Mouse (Mus musculus): Measurements from ENCODE around the gene Kank1.

The Kank1 gene

DNA sequence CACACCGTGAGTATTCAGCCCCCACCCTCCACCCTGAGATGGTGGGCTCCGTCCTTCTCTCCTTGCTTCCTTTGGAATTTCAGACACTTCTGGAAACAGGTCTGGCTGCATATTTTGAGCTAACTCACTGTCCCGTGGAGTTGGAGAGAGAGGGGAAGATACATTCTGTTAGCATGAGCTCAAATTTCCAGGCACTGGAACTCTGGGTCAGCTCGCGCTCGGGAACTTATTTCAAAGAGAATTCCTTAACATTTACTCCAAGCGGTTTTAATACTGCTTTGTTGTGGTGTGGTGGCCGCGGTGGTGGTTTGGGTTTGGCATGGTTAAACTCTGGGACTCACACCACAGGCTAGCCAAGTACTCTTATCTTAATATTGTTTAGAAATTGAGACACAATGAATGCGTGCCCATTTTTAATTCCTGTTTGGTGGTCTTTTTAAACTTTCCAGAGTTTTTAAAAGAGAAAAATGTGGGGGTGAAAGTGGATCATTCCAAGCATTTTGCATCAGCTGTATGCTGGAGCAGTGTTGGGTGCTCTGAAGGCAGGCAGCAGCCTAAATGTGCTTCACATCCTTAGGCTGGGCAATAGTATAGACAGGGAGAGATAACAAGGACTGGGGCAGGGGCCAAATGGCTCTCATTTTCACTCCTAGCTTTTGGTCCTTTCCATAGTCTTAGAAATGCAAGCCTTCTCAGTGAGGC is 170.6 kb downstream of the Kank1 start:
- peak; percentile 25 to 40 for DNase-seq

DNA sequence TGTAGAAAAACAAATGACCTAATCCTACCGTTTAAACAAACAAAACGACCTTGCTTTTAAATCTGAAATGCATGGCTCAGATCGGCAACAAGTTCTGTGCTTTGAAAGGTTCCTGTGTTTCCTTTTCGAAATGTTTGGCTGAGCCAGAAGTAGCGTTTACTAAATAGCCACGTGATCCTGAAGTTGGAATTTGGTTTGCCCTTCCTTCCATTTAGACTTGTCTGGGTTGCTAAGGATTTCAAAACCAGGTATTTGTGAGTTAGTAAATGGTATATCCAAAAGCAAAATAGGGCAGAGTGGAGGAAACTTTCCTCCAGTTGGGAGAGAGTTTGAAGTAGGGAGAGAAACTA is 171.1 kb downstream of the Kank1 start:
- peak; percentile 30 to 62 for DNase-seq

GRCm38 (mm10) chr19:25409239-25409638 is 172.5 kb downstream of the Kank1 start:
- DNase-seq = no peak

- no peak for DNase-seq
These were observed 174.6 kb downstream of the Kank1 start for GRCm38 (mm10) chr19:25411353-25411752.

DNA sequence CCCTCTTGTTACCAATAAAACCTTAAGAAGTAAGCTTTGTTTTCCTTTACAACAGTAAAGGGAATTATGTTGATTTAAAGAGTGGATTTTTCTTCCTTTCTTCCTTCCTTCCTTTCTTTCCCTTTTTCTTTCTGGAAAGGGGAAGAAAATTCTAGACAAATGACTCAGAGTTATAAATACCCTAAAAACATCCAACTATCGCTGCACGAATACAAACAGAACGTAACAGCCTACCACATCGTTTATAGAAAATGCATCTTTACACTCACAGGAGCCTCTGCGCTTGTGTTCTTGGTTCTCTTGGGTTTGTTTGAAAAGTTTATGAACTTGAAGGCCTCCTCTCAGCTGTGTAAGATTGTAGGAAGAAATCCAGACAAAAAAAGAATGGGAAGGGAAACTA is 178.7 kb downstream of the Kank1 start:
- no peak for DNase-seq

GRCm38 (mm10) chr19:25417671-25418070 is 180.9 kb downstream of the Kank1 start:
- DNase-seq = peak; percentile 49 to 64

GRCm38 (mm10) chr19:25419983-25420382 is 183.2 kb downstream of the Kank1 start:
- DNase-seq = no peak

GRCm38 (mm10) chr19:25422096-25422495 is 185.3 kb downstream of the Kank1 start:
- peak; percentile 82 to 91 for DNase-seq

- DNase-seq = no peak
These were observed 186.6 kb downstream of the Kank1 start for GRCm38 (mm10) chr19:25423371-25423770.

DNA sequence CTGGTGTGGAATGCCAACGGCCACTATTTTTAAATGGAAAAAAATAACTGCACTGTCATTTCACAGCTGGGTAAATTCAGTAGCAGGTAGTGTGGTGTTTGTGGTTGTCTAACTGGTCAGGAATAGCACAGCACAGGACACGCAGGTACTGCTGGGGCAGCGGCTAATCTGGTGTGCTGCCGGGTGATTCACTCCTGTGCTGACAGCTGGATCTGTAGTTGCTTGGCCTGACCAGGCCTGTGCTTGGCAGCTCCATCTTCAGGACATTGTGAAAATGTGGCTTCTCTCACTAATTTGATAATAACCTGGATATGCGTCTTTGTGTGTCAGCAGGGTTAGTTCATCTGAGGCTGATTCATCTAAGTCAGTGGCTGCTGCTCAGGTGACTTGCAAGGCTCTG is 189.7 kb downstream of the Kank1 start:
- no peak for DNase-seq

GRCm38 (mm10) chr19:25427886-25428285 is 191.1 kb downstream of the Kank1 start:
- DNase-seq = no peak

GRCm38 (mm10) chr19:25428338-25428962 is 191.7 kb downstream of the Kank1 start:
- DNase-seq = no peak

DNA sequence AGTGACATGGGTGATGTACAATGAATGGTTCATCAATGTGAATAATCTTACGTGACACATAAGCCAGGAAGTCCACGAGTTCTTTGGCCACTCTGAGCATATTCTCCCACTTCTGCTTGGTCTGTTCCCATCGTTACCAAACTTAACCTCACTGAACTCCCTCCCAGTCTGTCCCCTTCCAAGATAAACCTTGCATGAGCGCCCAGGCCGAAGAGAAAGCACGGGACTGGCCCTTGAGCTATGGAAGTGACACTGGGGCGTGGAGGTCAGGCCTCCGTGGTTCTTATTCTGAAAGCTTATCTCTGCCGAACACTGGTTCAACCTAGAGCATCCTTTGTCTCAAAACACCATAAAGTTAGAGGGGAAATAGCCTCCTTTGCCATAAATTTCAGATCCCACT is 194.7 kb downstream of the Kank1 start:
- DNase-seq = no peak

DNA sequence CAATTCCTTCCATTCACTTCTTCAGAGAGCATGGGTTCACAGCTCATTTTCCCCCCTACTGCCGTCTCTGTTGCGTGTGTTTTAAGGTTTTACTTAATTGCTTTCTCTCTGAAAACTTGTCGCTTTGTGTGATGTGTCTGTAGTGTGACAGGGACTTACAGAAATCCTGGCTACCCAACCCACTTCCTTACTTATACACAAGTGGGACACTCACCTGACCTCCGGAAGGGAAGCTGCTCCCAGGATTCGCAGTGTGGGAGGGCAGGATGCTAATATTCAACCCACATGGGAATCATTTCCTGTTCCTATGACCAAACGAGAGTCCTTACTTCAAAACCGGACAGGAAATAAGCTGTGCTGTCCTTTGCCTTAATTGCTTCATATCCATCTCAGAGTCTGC is 195.1 kb downstream of the Kank1 start:
- no peak for DNase-seq

GRCm38 (mm10) chr19:25433169-25433690 is 196.5 kb downstream of the Kank1 start:
- no peak for DNase-seq

DNA sequence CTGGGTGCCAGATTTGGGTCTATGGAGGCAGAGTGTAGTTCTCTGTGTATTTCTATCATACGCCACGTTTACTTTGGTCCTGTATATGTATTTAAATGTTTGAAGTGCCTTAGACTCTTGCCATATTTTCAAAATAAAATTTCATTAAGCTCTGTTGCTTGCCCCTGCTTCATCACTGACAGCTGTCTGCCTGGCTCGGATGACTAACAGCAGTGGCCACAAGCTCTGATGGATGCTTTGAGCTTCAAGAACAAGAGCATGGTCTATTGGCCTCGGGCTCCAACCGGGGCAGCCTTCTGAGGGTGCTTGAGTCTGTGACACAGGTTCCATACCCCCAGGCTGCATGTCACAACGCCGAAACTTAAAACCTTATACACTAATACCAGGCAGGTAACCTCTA is 197.6 kb downstream of the Kank1 start:
- DNase-seq = no peak

DNA sequence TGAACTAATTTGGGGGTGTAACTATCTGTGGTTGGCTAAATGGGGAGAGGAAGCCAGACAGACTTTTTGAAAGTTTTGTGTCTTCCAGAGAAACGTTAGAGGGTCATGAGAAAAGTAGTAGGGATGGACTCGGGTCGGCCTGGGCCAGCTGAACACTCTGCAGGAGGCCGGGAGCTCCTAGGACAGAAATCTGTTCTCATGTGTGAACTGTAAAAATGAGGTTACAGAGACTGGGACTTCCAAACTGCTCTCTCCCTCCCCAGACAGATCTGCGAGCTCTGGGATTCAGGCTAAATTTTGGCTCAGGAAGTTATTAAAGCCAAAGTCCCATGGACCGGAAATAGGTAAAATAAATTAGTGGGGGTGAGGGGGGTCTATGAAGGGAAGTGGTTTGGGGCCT is 198.0 kb downstream of the Kank1 start:
- no peak for DNase-seq

DNA sequence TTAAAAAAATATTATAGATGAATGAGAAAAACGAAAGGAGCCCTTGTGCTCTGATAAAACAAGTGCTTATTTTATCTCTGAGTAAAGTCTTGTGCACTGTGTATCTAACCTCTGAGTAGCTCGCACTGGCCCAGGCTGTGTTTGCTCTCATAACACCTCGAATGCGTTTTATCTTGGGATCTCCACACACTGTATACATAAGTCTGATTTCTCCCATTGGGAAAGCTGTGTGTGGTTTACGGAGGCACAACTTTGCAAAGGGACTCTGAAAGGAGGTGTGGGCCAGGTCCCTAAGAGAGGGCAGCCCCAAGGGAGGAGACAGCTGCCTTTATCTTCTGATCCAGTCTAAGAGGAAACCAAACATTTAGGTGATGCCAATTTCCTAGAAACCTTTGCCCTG is 198.6 kb downstream of the Kank1 start:
- DNase-seq = no peak

GRCm38 (mm10) chr19:25436175-25436574 is 199.4 kb downstream of the Kank1 start:
- DNase-seq = no peak

DNA sequence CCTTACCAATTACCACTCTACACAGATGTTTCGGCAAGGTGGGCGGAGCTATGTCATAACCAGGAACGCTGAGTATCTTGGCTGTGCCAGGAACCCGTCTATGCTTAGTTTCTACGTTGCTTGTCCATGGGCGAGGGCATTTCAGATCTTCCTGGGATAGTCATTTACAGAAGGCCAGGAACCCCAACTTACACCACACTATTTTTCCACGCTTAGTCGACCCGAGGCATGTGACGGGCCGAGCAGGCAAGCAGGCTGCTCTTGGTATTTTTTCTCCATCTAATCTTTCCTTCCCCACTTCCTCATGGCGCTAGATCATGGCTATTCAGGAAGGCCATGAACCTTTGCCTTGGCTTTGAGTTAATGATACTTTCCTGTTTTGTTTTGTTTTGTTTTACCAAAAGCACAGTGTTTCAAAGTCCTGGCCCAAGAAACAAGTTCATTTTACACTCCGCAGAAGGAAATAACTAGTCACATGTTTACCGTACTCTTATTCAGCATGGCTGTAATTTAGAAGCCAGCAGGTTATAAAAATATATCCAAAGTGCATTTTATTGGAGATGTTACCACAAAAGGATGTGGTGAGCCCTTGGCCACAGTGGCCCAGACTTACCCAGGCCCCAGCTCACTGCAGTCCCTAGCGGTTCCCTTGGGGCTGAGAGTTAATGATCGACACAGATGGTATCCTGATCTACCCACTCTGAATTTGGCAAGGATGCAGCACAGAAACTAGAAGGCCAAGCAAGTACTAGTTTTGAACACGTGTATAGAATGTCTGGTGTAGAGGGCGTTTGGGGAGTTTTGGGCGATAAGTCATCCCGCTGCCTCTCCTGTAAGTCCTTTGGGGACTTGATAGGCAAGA is 200.2 kb downstream of the Kank1 start:
- peak; percentile 58 to 59 for DNase-seq

DNA sequence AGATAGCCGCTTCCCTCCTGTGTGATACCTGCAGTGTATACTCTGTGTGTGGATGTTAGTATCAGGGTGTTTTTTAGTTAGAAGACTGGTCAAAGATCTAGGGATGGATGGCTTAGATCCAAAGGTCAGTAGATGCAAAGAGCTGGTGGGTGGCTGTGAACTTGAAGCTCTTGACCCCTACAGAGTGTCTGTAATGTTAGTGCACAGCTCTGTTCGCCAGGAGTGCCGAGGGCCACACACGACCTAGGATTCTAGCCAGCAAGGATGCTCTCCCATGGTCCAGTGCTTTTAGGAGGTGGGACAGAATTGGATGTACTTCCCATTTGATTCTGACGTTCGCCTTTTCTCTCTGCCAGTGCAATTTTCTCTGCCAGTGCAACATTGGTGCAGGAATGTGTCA is 201.5 kb downstream of the Kank1 start:
- DNase-seq = peak in 1 of 2 experiments; percentile 36

- no peak for DNase-seq
These were observed 203.0 kb downstream of the Kank1 start for GRCm38 (mm10) chr19:25439807-25440206.

DNA sequence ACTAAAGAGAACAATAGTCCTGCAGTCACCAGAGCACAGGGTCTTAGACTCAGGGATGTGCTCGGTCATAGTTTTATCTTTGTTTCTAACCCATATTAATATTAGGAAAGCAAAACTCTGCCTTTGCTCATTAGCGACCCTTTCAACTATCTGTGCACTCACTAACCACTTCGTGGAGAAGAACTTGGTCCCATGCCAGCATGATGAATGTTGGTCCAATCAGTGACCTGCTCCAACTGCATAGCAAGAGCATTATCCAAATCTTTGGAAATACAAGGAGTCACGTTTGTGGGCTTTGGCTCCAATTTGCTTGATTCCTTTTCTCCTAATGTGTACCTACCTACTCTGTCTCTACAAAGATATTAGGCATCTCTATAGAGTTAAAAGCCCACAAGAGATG is 204.0 kb downstream of the Kank1 start:
- no peak for DNase-seq

DNA sequence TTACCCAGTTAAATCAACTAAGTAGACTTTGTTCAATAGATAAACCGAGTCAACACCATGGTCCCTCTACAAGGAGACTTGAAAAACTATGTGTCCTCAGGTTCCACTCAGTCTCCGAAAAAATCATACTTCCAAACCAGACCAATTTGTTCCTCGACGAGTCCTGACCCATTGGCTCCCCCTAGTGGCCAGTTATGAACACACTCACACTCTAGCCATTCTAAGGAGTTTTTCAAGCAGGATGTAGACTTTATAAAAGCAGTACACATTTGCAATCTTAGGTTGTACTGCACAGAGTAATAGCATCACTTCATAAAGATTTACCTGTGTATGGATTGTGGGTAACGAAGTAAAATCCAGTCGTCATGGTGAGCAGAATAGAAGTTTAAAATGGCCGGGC is 208.3 kb downstream of the Kank1 start:
- peak; percentile 81 to 89 for DNase-seq
